Mouse (Mus musculus) liver, postnatal 0 days (tissue): Measurements from ENCODE around the gene Myo15b.

Source experiments
- CTCF ChIP-seq: sonication (generic); IDR thresholded peaks from 2 replicates; pipeline ENCODE4 v1.5.1; 2016; ENCODE audit warnings: antibody characterized with exemption, low read depth
- EP300 ChIP-seq: IDR thresholded peaks from 2 replicates; pipeline ENCODE4 v1.6.1; 2016; ENCODE audit warnings: antibody characterized with exemption, low read depth, mild to moderate bottlenecking

- TF ChIP-seq EP300, result no peak
- TF ChIP-seq CTCF, result no peak
Measured at GRCm38 (mm10) chr11:115832523-115832922, 25.7 kb upstream of the Myo15b start.
